Comparison of ENCODE assay signal across 7 mouse cellular contexts in the genomic region with DNA sequence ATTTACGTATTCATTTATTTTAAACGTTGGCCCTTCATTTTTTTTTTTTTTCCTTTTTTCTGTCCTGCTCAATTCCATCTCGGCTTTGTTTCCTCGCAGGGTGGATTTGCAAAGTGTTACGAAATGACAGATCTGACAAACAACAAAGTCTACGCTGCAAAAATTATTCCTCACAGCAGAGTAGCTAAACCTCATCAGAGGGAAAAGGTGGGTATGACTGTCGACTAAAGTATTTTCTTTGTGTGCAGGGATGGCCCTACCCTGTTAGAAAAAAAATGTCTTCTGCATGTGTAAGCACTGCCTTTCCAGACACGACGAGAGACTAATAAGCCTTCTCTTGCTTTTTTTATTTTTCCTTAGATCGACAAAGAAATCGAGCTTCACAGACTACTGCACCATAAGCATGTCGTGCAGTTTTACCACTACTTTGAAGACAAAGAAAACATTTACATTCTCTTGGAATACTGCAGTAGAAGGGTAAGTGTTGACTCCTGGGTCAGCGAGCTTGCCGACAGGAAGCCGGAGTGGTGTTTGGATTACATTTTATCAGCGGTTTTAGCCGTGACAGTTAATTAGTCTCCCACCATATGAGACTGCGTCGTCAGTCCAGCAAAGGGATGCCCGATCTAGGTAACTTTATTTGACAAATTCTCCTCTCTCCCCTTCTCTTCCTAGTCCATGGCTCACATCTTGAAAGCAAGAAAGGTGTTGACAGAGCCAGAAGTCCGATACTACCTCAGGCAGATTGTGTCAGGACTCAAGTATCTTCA. TPM values are rescaled to one million over a fixed set of nuclear protein-coding genes. Genes with fewer than 3 reads are reported as not detected.
DNase-seq lines count a peak whose midpoint lies in the region; ATAC-seq lines count a peak whose summit lies in the region.

No protein-coding gene starts in this region.

- H3K27ac ChIP-seq in hindbrain, embryonic 11.5 days (ENCODE audit: low read depth, low read length), result no peak overlapping the region
- H3K27ac ChIP-seq in liver, embryonic 15.5 days (replicated peaks), result no peak overlapping the region
- H3K27ac ChIP-seq in stomach, embryonic 14.5 days (ENCODE audit: low read length), result peak overlapping the region; percentile 74

- DNase-seq in MN1 (ENCODE audit: low spot score), result peak; percentile 16
- DNase-seq in embryo, embryonic 10 days (ENCODE audit: low spot score), result peak; percentile 48
- peak; percentile 39 for DNase-seq in hindbrain, embryonic 11.5 days (ENCODE audit: low spot score)
- DNase-seq in right cerebral cortex, postnatal 25 days, result no peak
- DNase-seq in layer of hippocampus, postnatal 36 days, result no peak

- peaks cover 9% of the 10 kb centered on the region; the same call in 1 of the 2 replicates for H3K36me3 ChIP-seq in hindbrain, embryonic 11.5 days (ENCODE audit: control insufficient read depth, insufficient read depth, low read length)
- peaks cover 12% of the 10 kb centered on the region for H3K36me3 ChIP-seq in liver, embryonic 15.5 days (replicated peaks)
- H3K36me3 ChIP-seq in stomach, embryonic 14.5 days (ENCODE audit: control insufficient read depth, insufficient read depth, low read length), result peaks cover 38% of the 10 kb centered on the region

- H3K4me1 ChIP-seq in hindbrain, embryonic 11.5 days (replicated peaks; ENCODE audit: control insufficient read depth, insufficient read depth, low read length), result no peaks in the 10 kb centered on the region
- peaks cover 12% of the 10 kb centered on the region for H3K4me1 ChIP-seq in liver, embryonic 15.5 days (replicated peaks)
- H3K4me1 ChIP-seq in stomach, embryonic 14.5 days (ENCODE audit: control insufficient read depth, insufficient read depth, low read length), result 0 out of 2 replicates have a peak, but pooled peaks cover 7% of the 10 kb centered on the region

- peak overlapping the region; percentile 77 for H3K4me2 ChIP-seq in hindbrain, embryonic 11.5 days (replicated peaks; ENCODE audit: low read depth, low read length)
- peak overlapping the region; percentile 84 for H3K4me2 ChIP-seq in liver, embryonic 15.5 days
- peak overlapping the region; percentile 85 for H3K4me2 ChIP-seq in stomach, embryonic 14.5 days (replicated peaks; ENCODE audit: low read depth, low read length)

- no peak for ATAC-seq in hindbrain, embryonic 11.5 days (ENCODE audit: low FRiP score)
- no peak for ATAC-seq in liver, embryonic 15.5 days (ENCODE audit: insufficient read depth)
- no peak for ATAC-seq in stomach, embryonic 14.5 days (ENCODE audit: insufficient number of reproducible peaks, insufficient read depth, low FRiP score, low read depth)

- H3K9ac ChIP-seq in hindbrain, embryonic 11.5 days (ENCODE audit: low read depth, low read length), result peak overlapping the region; percentile 72; the same call in 1 of the 2 replicates
- no peak overlapping the region for H3K9ac ChIP-seq in liver, embryonic 15.5 days
- peak overlapping the region; percentile 92 for H3K9ac ChIP-seq in stomach, embryonic 14.5 days (replicated peaks; ENCODE audit: low read depth, low read length)

- no peaks in the 10 kb centered on the region for H3K9me3 ChIP-seq in hindbrain, embryonic 11.5 days (ENCODE audit: control insufficient read depth, low read length)
- H3K9me3 ChIP-seq in liver, embryonic 15.5 days (replicated peaks), result no peaks in the 10 kb centered on the region
- no peaks in the 10 kb centered on the region for H3K9me3 ChIP-seq in stomach, embryonic 14.5 days (ENCODE audit: control insufficient read depth, low read depth, low read length)

- 33% methylated on average over 21 of the region's 21 CpGs for WGBS in hindbrain, embryonic 11.5 days
- 8% methylated on average over 21 of the region's 21 CpGs for WGBS in liver, embryonic 15.5 days (ENCODE audit: insufficient replicate concordance)
- WGBS in stomach, embryonic 14.5 days, result 2% methylated on average over 21 of the region's 21 CpGs

- no peaks in the 10 kb centered on the region for H3K27me3 ChIP-seq in hindbrain, embryonic 11.5 days (ENCODE audit: control insufficient read depth, insufficient read depth, low read length)
- H3K27me3 ChIP-seq in liver, embryonic 15.5 days, result peaks cover 50% of the 10 kb centered on the region
- no peaks in the 10 kb centered on the region for H3K27me3 ChIP-seq in stomach, embryonic 14.5 days (ENCODE audit: control insufficient read depth, insufficient read depth, low read length)

- peak overlapping the region; percentile 65 for H3K4me3 ChIP-seq in hindbrain, embryonic 11.5 days (ENCODE audit: low read depth, low read length)
- H3K4me3 ChIP-seq in liver, embryonic 15.5 days (replicated peaks), result peak overlapping the region; percentile 59
- peak overlapping the region; percentile 79 for H3K4me3 ChIP-seq in stomach, embryonic 14.5 days (ENCODE audit: low read depth, low read length)

RNA-seq across cellular contexts. Expression of gene Plk2, which starts 1.3 kb away (rescaled TPM):
- 103 and 108 TPM in 2 replicates for polyA plus RNA-seq in hindbrain, embryonic 11.5 days (2014; fragmentation: Nextera tagmentation; extraction: Ambion mirVana)
- 8.2 and 9.4 TPM in 2 replicates for polyA plus RNA-seq in liver, embryonic 15.5 days (2015; fragmentation: Nextera tagmentation; extraction: Ambion mirVana)
- polyA plus RNA-seq in stomach, embryonic 14.5 days (2014; fragmentation: Nextera tagmentation; extraction: Ambion mirVana), result 111 and 131 TPM in 2 replicates
- total RNA-seq in layer of hippocampus, postnatal 36 days (2021), result 100 to 1,000 TPM; 258 to 262 TPM

RNA-seq across cellular contexts. Expression of gene Gapt, which starts 39.1 kb away (rescaled TPM):
- polyA plus RNA-seq in hindbrain, embryonic 11.5 days (2014; fragmentation: Nextera tagmentation; extraction: Ambion mirVana), result 0.21 and 0.25 TPM in 2 replicates
- 3.0 and 3.3 TPM in 2 replicates for polyA plus RNA-seq in liver, embryonic 15.5 days (2015; fragmentation: Nextera tagmentation; extraction: Ambion mirVana)
- polyA plus RNA-seq in stomach, embryonic 14.5 days (2014; fragmentation: Nextera tagmentation; extraction: Ambion mirVana), result 0.24 TPM in 1 of 2 replicates, not detected in the other
- total RNA-seq in layer of hippocampus, postnatal 36 days (2021), result not detected

Comparison
In these comparisons a context has a peak if more than half of its experiments do, and no peak if none do; other contexts are left out.
1. DNase-seq: peak in MN1 (single experiment), embryo, embryonic 10 days (single experiment) and hindbrain, embryonic 11.5 days (single experiment); none in right cerebral cortex, postnatal 25 days (single experiment) and layer of hippocampus, postnatal 36 days (0 of 2).
2. RNA of gene Plk2, which starts 1.3 kb away (polyA plus RNA-seq): 111 to 131 TPM in stomach, embryonic 14.5 days and 103 to 108 TPM in hindbrain, embryonic 11.5 days; 8.2 to 9.4 TPM in liver, embryonic 15.5 days; every median in the first group is over 10 times any median in the second.
3. Peak in every context shown above with its lines, with median percentiles within 50 percentile points of each other: H3K4me2 ChIP-seq and H3K4me3 ChIP-seq.